Mouse (Mus musculus) heart, postnatal 0 days (tissue): ENCODE data around the gene Dnase1l3.

Experiments used
- CTCF ChIP-seq: IDR thresholded peaks from 2 replicates; pipeline ENCODE4 v1.5.1; 2016; ENCODE audit warnings: antibody characterized with exemption, control low read depth, low read depth
- EP300 ChIP-seq: IDR thresholded peaks from 2 replicates; pipeline ENCODE4 v1.6.1; 2016; ENCODE audit warnings: antibody characterized with exemption, low read depth

DNA sequence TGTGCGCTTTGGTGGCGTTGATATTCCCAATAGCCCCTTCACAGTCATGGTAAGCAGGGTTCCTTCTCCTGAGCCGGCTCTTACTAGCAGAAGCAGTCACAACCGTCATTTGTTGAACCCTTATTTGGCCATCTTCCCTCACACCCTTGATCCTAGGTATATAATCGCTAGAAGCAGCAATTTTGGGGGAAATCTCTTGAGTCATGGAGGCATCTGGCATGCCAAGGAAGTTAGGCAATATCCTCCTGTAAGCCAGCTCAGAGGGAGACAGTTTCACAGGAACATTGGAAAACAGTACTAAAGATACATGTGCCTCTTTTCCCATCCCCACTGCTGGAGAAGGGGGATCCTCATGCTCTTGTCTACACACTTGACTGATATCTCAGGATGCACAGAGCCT is 75.1 kb downstream of the Dnase1l3 start:
- no peak for TF ChIP-seq EP300
- no peak for TF ChIP-seq CTCF
